Mouse (Mus musculus) spleen, adult 2 months (tissue): ENCODE measurements at regions not wholly inside any gene's neighbourhood (a gene's known extent, or its start where the extent isn't known, plus 50 kb on each side); places are given as distances from the start of the nearest gene placed in this dataset.

ENCODE experiments used
- DNase-seq, 2 experiments: peaks; one replicate each; pipeline versions ENCODE4 v3.0.0 to v3.0.0-alpha.2; 2012 to 2021; ENCODE audit warnings: low spot score in 2 of 2, low read depth in 1 of 2
- H3K27ac ChIP-seq: fragments of 200-500 bp; 2 replicates; pipeline ENCODE4 v1.5.1; 2012; ENCODE audit warnings: low read length, inconsistent platforms; ENCODE audit not compliant: insufficient read depth
- H3K27me3 ChIP-seq: fragments of 200-500 bp; 2 replicates; pipeline ENCODE4 v1.6.1; 2012; ENCODE audit warnings: mild to moderate bottlenecking, moderate library complexity, low read length, inconsistent platforms; ENCODE audit not compliant: control insufficient read depth, insufficient read depth
- H3K36me3 ChIP-seq: fragments of 200-500 bp; 2 replicates; pipeline ENCODE4 v1.6.1; 2012; ENCODE audit warnings: mild to moderate bottlenecking, low read length, inconsistent platforms; ENCODE audit not compliant: control insufficient read depth, insufficient read depth
- H3K4me1 ChIP-seq: fragments of 200-500 bp; 2 replicates; pipeline ENCODE4 v1.6.1; 2011; ENCODE audit warnings: inconsistent platforms; ENCODE audit not compliant: control insufficient read depth, insufficient read depth, insufficient read length
- H3K4me3 ChIP-seq: fragments of 200-500 bp; 2 replicates; pipeline ENCODE4 v1.5.1; 2011; ENCODE audit warnings: mild to moderate bottlenecking, inconsistent platforms; ENCODE audit not compliant: insufficient read depth, insufficient read length; ENCODE audit errors: extremely low read depth
- CTCF ChIP-seq: fragments of 200-500 bp; IDR thresholded peaks from 2 replicates; pipeline ENCODE4 v1.5.1; 2011; ENCODE audit warnings: mild to moderate bottlenecking, inconsistent platforms; ENCODE audit not compliant: insufficient read depth, insufficient read length, insufficient replicate concordance; ENCODE audit errors: extremely low read depth
- POLR2A ChIP-seq: fragments of 200-500 bp; IDR thresholded peaks from 2 replicates; pipeline ENCODE4 v1.6.1; 2011; ENCODE audit warnings: low read depth, low read length, inconsistent platforms
- WGBS: fragments of 180-500 bp; shearing (Covaris S2); methylation state at CpG from one replicate; pipeline ENCODE4 v1.1.7; 2018; 5-methylcytosine and 5-hydroxymethylcytosine counted together

- no peak for DNase-seq
- Histone ChIP-seq H3K4me3 (no peak overlapping the region), H3K27me3 (no peaks in the 10 kb centered on the region), H3K4me1 (0 out of 2 replicates have a peak, but pooled peaks cover 2% of the 10 kb centered on the region), H3K36me3 (no peaks in the 10 kb centered on the region), H3K27ac (no peak overlapping the region)
- TF ChIP-seq POLR2A (no peak), CTCF (no peak)
- 26% methylated on average over 5 of the region's 5 CpGs for WGBS
Measured at GRCm38 (mm10) chr3:143509531-143509930, 627.7 kb upstream of the Pkn2 start.

GRCm38 (mm10) chr3:143508280-143508679 lies 626.5 kb upstream of the Pkn2 start:
- H3K27me3 ChIP-seq, result no peaks in the 10 kb centered on the region
- 46% methylated on average over 1 of the region's 1 CpGs for WGBS
- TF ChIP-seq CTCF, result no peak
- TF ChIP-seq POLR2A, result no peak
- 0 out of 2 replicates have a peak, but pooled peaks cover 2% of the 10 kb centered on the region for H3K4me1 ChIP-seq
- H3K36me3 ChIP-seq, result no peaks in the 10 kb centered on the region
- no peak overlapping the region for H3K4me3 ChIP-seq
- no peak overlapping the region for H3K27ac ChIP-seq
- DNase-seq, result peak in 1 of 2 experiments; percentile 12

- WGBS, result 71% methylated on average over 2 of the region's 2 CpGs
- DNase-seq, result no peak
Measured at GRCm38 (mm10) chr3:143501017-143501416, 619.2 kb upstream of the Pkn2 start.

GRCm38 (mm10) chr3:143495389-143495788 lies 613.6 kb upstream of the Pkn2 start:
- H3K36me3 ChIP-seq, result no peaks in the 10 kb centered on the region
- no peaks in the 10 kb centered on the region for H3K4me1 ChIP-seq
- H3K27ac ChIP-seq, result no peak overlapping the region
- 92% methylated on average over 4 of the region's 4 CpGs for WGBS
- H3K27me3 ChIP-seq, result no peaks in the 10 kb centered on the region
- no peak for TF ChIP-seq POLR2A
- TF ChIP-seq CTCF, result no peak
- no peak for DNase-seq
- no peak overlapping the region for H3K4me3 ChIP-seq

More at GRCm38 (mm10) chr3:143501017-143501416, 619.2 kb upstream of the Pkn2 start:
- no peaks in the 10 kb centered on the region for H3K27me3 ChIP-seq
- no peaks in the 10 kb centered on the region for H3K4me1 ChIP-seq
- no peak overlapping the region for H3K4me3 ChIP-seq
- H3K27ac ChIP-seq, result no peak overlapping the region
- no peaks in the 10 kb centered on the region for H3K36me3 ChIP-seq
- no peak for TF ChIP-seq CTCF
- no peak for TF ChIP-seq POLR2A

- DNase-seq, result no peak
- 75% methylated on average over 8 of the region's 8 CpGs for WGBS
- no peak for TF ChIP-seq CTCF
- no peak for TF ChIP-seq POLR2A
Measured at GRCm38 (mm10) chr3:143477916-143478610, 596.3 kb upstream of the Pkn2 start.

GRCm38 (mm10) chr3:143475461-143475860 lies 593.7 kb upstream of the Pkn2 start:
- H3K4me3 ChIP-seq, result no peak overlapping the region
- no peaks in the 10 kb centered on the region for H3K27me3 ChIP-seq
- TF ChIP-seq POLR2A (no peak), CTCF (no peak)
- no peak overlapping the region for H3K27ac ChIP-seq
- no peaks in the 10 kb centered on the region for H3K36me3 ChIP-seq
- H3K4me1 ChIP-seq, result no peaks in the 10 kb centered on the region
- whole genome bisulfite sequencing, result 92% methylated on average over 5 of the region's 5 CpGs
- DNase-seq, result no peak

More at GRCm38 (mm10) chr3:143477916-143478610, 596.3 kb upstream of the Pkn2 start:
- Histone ChIP-seq H3K27me3 (no peaks in the 10 kb centered on the region), H3K27ac (no peak overlapping the region), H3K36me3 (no peaks in the 10 kb centered on the region), H3K4me1 (no peaks in the 10 kb centered on the region), H3K4me3 (no peak overlapping the region)

GRCm38 (mm10) chr3:143447005-143447709 lies 565.4 kb upstream of the Pkn2 start:
- TF ChIP-seq CTCF, result no peak
- no peak for TF ChIP-seq POLR2A
- H3K4me1 ChIP-seq, result no peaks in the 10 kb centered on the region
- DNase-seq, result no peak
- no peaks in the 10 kb centered on the region for H3K36me3 ChIP-seq
- no peak overlapping the region for H3K4me3 ChIP-seq
- H3K27me3 ChIP-seq, result no peaks in the 10 kb centered on the region; the same call in 1 of the 2 replicates
- 82% methylated on average over 7 of the region's 7 CpGs for WGBS
- H3K27ac ChIP-seq, result no peak overlapping the region
